Mouse (Mus musculus): Measurements from ENCODE around the gene Ppm1j. TPM values are rescaled to one million over a fixed set of nuclear protein-coding genes. Genes with fewer than 3 reads are reported as not detected.

Gene Ppm1j
- polyA plus RNA-seq (2015; fragmentation: Nextera tagmentation; extraction: Ambion mirVana): 1.2 and 1.3 TPM in 2 replicates

GRCm38 (mm10) chr3:104780561-104781420 is at the start of gene Ppm1j:
Gene Ppm1j (plus strand): TSS chr3:104781056.

GRCm38 (mm10) chr3:104781471-104781903 is 631 bp downstream of the Ppm1j start, which contains the start of gene Fam19a3:
Gene Fam19a3 (minus strand): TSS chr3:104781840.

GRCm38 (mm10) chr3:104788075-104788474 is 7.2 kb downstream of the Ppm1j start, which contains the start of gene Rhoc:
Gene Rhoc (plus strand): TSS chr3:104788375.

DNA sequence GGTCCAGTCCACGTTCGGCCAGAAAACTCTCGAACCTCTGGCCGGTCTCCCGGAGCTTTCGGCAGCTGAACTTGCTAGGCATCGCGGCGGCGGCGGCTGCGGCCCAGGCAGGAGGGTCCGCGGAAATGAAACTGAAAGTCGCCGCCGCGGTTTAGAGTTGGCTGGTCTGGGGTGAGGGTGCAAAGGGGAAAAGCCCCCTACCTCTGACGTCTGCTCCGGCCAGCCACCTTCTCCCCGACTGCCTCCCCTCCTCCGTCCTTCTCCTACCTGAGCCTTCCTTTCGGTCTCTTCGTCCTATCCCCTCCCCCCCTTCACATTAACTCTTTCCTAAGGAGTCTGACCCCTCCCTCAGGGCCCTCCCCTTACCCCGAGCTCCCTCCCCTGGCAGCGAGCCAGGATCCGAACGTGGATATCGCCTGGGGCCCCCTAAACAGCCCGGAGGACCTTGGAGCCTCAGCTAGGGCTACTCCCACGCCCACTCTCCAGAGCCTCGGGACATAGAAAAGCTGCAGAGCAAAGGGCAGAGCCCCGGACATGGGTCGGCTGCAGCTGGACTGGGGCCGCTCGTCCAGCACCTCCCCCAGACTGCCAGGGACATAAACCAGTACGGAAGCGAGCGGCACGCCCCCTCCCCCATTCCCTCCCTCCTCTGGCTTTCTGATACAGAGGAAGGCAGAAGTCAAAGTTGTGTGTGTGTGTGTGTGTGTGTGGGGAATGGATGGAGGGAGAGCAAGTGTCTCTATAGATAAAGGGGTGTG is 37.3 kb downstream of the Ppm1j start, which contains the start of gene Mov10:
Gene Mov10, minus strand, starts transcription at position 573 of the 758 bp plus-strand sequence.

Other genes starting within 250 kb of the Ppm1j start
- 30.8 and 39.5 TPM in 2 replicates for gene Slc16a1, start 142.4 kb upstream of the Ppm1j start, polyA plus RNA-seq (2015; fragmentation: Nextera tagmentation; extraction: Ambion mirVana)
- gene Fam19a3, start 784 bp downstream of the Ppm1j start, polyA plus RNA-seq (2015; fragmentation: Nextera tagmentation; extraction: Ambion mirVana): not detected in 2 replicates
- 166 and 188 TPM in 2 replicates for gene Rhoc, start 7.3 kb downstream of the Ppm1j start, polyA plus RNA-seq (2015; fragmentation: Nextera tagmentation; extraction: Ambion mirVana)
- gene Mov10, start 37.5 kb downstream of the Ppm1j start, polyA plus RNA-seq (2015; fragmentation: Nextera tagmentation; extraction: Ambion mirVana): 13.3 and 14.5 TPM in 2 replicates
- gene St7l, start 82.9 kb downstream of the Ppm1j start, polyA plus RNA-seq (2015; fragmentation: Nextera tagmentation; extraction: Ambion mirVana): 25.7 and 30.1 TPM in 2 replicates
- gene Capza1, start 83.4 kb downstream of the Ppm1j start, polyA plus RNA-seq (2015; fragmentation: Nextera tagmentation; extraction: Ambion mirVana): 122 and 134 TPM in 2 replicates
- gene Wnt2b, start 180.9 kb downstream of the Ppm1j start, polyA plus RNA-seq (2015; fragmentation: Nextera tagmentation; extraction: Ambion mirVana): 2.0 and 2.3 TPM in 2 replicates